Mouse (Mus musculus) lung, embryonic 16.5 days (tissue): ENCODE data around the gene Oas1d. TPM values are rescaled to one million over a fixed set of nuclear protein-coding genes. Genes with fewer than 3 reads are reported as not detected.
"Not testable (repeated sequence)": the region's sequence is repeated elsewhere in the genome, so short reads cannot be mapped to it uniquely, and the experiment has no call there.

Experiments
- ATAC-seq: fragments of 200-750 bp; cut with Nextera tagmentation; 2 replicates; pipeline ENCODE4 v1.8.0; 2017; ENCODE audit warnings: low read depth, mild to moderate bottlenecking, moderate library complexity
- H3K27ac ChIP-seq: fragments of 300-500 bp; sonication (generic); 2 replicates; pipeline ENCODE4 v1.5.1; 2014; ENCODE audit warnings: mild to moderate bottlenecking, control low read depth, low read length
- H3K27me3 ChIP-seq: fragments of 300-500 bp; sonication (generic); 2 replicates; pipeline ENCODE4 v1.6.1; 2014; ENCODE audit warnings: low read depth, low read length, mixed read lengths; ENCODE audit not compliant: control insufficient read depth, insufficient read depth
- H3K36me3 ChIP-seq: fragments of 300-500 bp; sonication (generic); 2 replicates; pipeline ENCODE4 v1.6.1; 2014; ENCODE audit warnings: low read length; ENCODE audit not compliant: control insufficient read depth, insufficient read depth
- H3K4me1 ChIP-seq: fragments of 300-500 bp; sonication (generic); replicated peaks from 2 replicates; pipeline ENCODE4 v1.6.1; 2014; ENCODE audit warnings: low read length, mixed read lengths; ENCODE audit not compliant: control insufficient read depth, insufficient read depth
- H3K4me2 ChIP-seq: fragments of 300-500 bp; sonication (generic); 2 replicates; pipeline ENCODE4 v1.6.1; 2014; ENCODE audit warnings: low read depth, low read length, control low read depth
- H3K4me3 ChIP-seq: fragments of 300-500 bp; sonication (generic); 2 replicates; pipeline ENCODE4 v1.5.1; 2014; ENCODE audit warnings: mild to moderate bottlenecking, low read length, control low read depth
- H3K9ac ChIP-seq: fragments of 300-500 bp; sonication (generic); 2 replicates; pipeline ENCODE4 v1.6.1; 2014; ENCODE audit warnings: low read length, control low read depth
- H3K9me3 ChIP-seq: fragments of 300-500 bp; sonication (generic); 2 replicates; pipeline ENCODE4 v1.6.1; 2016; ENCODE audit warnings: low read length; ENCODE audit not compliant: control insufficient read depth
- WGBS: fragments of 180-500 bp; shearing (Covaris S2); extraction: QIAGEN DNeasy Blood & Tissue Kit; methylation state at CpG from one replicate; pipeline ENCODE4 v1.1.7; 2014; 5-methylcytosine and 5-hydroxymethylcytosine counted together
- polyA plus RNA-seq: library from polyadenylated mRNA; unstranded; fragments of >200 nt; fragmentation: Nextera tagmentation; extraction: Ambion mirVana; gene quantifications from 2 replicates; pipeline ENCODE4 v1.2.1, GENCODE M21; 2015

Oas1d gene
- polyA plus RNA-seq, 1 experiment from 2014 or later: not detected

DNA sequence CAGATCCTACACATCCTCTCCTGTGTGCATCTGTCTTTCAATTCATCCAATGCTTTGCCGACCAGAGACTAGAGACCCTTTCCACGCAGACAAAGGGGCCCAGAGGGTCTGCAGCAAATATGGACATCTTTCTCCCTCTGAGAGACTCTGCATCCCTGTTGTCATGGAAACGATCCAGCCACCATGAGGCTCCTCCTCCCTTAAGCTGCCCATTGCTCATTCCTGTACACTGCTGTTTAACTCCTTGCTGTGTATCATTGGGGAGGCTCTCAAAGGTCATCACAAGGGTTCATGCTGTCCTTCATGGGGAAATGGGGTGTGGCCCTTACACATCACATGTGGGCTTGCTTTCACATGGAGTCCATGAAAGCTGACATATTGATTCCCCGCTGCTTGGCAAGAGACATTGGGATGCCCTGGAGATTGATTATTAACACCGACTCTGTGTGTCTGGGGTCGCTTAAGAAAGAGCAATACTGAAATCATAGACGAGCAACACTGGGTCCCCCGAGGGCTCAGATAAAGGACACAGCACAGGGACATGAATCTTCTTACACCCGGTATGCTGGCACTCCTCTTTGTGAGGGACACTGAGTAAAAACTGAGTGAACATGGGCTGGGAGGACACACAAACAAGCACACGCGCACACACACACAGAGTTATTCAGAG, 19.0 kb upstream of the Oas1d start:
- Histone ChIP-seq H3K36me3 (no peaks in the 10 kb centered on the region), H3K27ac (no peak overlapping the region), H3K9me3 (no peaks in the 10 kb centered on the region), H3K4me3 (no peak overlapping the region), H3K9ac (no peak overlapping the region), H3K27me3 (no peaks in the 10 kb centered on the region), H3K4me2 (no peak overlapping the region), H3K4me1 (no peaks in the 10 kb centered on the region)
- ATAC-seq: no peak
- WGBS: 82% methylated on average over 11 of the region's 11 CpGs

- 78% methylated on average over 6 of the region's 6 CpGs for whole genome bisulfite sequencing
- H3K4me3 ChIP-seq: no peak overlapping the region
- no peak for ATAC-seq
These were observed 16.0 kb upstream of the Oas1d start for GRCm38 (mm10) chr5:120898307-120898706.

DNA sequence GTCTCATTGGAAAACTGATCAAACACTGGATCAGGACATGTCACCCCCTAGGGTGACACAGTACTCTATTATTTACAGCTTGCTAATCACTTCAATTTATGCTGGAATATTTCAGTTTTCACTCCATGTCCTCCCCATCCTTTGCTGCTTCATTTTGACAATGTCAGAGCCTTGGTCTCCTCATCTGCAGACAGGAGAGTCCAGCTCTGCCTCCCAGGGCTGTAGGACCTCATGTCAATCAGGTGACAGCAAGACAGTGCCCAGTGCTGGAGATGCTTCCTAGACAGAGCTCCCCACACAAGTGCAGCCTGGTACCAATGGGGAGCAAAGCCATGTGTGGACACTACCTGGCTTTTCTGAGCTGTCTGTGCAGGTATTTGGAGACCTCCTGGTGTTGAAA, 15.6 kb upstream of the Oas1d start:
- Histone ChIP-seq H3K4me3 (no peak overlapping the region), H3K9me3 (no peaks in the 10 kb centered on the region)
- no peak for ATAC-seq

More at GRCm38 (mm10) chr5:120898307-120898706, 16.0 kb upstream of the Oas1d start:
- Histone ChIP-seq H3K4me2 (no peak overlapping the region), H3K27ac (no peak overlapping the region), H3K27me3 (no peaks in the 10 kb centered on the region), H3K36me3 (no peaks in the 10 kb centered on the region), H3K4me1 (no peaks in the 10 kb centered on the region), H3K9ac (no peak overlapping the region), H3K9me3 (no peaks in the 10 kb centered on the region)

DNA sequence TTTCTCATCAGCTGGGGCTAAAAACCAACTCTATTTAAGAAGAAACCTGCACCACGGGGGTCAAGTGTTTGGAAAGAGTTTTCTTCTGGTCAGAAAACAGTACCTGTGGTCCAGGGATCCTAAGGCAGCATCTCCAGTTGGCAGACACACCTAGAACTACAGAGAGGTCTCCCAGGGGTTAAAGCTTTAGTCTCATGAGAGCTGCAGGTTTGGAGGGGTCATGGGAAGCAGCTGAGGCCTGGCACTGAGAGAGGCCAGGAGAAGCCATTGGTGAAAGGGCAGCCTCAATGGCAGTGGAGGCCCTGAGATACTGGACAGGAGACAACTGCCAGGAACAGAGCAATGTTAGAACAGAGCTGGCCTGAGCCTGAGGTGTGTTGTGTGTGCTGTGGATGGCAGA, 13.7 kb upstream of the Oas1d start:
- Histone ChIP-seq H3K4me1 (no peaks in the 10 kb centered on the region), H3K4me2 (no peak overlapping the region), H3K27ac (no peak overlapping the region), H3K36me3 (no peaks in the 10 kb centered on the region), H3K27me3 (no peaks in the 10 kb centered on the region), H3K4me3 (no peak overlapping the region), H3K9me3 (no peaks in the 10 kb centered on the region), H3K9ac (no peak overlapping the region)
- no peak for ATAC-seq
- 48% methylated on average over 1 of the region's 1 CpGs for WGBS

More for the DNA sequence above, 15.6 kb upstream of the Oas1d start:
- Histone ChIP-seq H3K27me3 (no peaks in the 10 kb centered on the region), H3K9ac (no peak overlapping the region), H3K4me2 (no peak overlapping the region), H3K36me3 (no peaks in the 10 kb centered on the region), H3K4me1 (no peaks in the 10 kb centered on the region), H3K27ac (no peak overlapping the region)

DNA sequence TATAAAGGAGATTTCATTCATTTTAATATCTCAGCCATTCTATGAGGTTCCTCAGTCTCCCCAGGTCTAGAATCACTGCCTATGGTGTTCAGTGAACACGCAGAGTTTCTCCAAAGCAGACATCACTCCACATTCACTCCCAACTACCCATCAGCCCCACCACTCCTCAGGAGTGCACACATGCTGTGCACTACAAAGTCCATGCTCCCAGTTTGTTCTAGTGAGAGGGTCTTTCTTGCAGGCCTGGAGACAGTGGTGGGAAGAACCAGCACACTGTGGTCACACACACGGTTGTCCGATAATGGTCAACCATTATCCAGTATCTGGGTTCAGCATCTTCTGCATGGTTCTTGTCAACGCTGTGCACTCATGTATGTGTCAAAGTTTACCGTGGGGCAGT, 12.3 kb upstream of the Oas1d start:
- H3K9ac ChIP-seq: no peak overlapping the region
- H3K4me2 ChIP-seq: no peak overlapping the region
- H3K4me3 ChIP-seq: no peak overlapping the region
- no peaks in the 10 kb centered on the region for H3K9me3 ChIP-seq
- no peak for ATAC-seq
- 89% methylated on average over 5 of the region's 5 CpGs for WGBS
- no peaks in the 10 kb centered on the region for H3K27me3 ChIP-seq
- no peaks in the 10 kb centered on the region for H3K4me1 ChIP-seq
- H3K36me3 ChIP-seq: no peaks in the 10 kb centered on the region
- no peak overlapping the region for H3K27ac ChIP-seq

DNA sequence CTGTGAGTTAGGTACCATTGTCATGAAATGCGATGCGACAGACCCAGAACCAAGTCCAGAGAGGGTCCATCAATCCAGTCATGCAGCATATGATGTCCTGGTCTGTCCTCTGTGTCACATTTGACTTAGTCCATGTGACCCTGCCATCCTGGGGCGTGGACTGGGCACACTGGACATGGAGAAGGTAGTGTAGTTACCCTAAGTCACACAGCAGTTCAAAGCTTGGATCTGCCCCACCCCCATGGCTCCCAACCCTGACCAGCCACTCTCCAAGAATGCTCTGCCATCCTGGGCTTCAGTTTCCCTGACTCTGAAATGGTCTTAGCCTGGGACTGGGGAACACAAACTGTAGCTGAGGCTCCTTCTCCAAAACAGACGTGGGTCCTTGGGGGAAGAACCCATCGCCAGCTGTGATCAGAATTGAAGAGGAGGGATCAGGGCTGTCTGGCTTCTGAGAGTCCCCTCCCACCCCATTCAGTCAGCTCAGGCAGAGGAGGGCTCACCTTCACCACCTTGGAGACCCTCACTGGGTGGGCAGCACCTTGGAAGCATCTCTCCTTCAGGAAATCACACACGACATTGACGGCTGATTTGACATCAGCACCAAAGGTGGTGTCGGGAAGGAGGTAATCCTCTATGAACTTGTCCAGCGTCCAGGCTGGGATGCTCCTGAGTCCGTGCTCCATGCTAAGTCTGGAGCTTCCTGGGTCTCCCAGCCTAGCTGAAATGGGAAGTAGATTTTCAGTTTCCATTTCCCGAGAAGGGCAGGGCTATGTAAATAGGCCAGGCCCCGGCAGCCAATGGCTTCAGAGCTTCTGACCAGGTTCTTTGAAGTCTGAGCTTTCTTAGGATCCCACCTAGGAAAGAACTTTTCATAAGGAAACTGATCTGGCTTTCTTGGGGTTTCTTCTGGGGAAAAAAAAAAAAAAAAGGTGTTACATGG, 7.3 kb upstream of the Oas1d start, which contains the start of gene Oas1a:
Gene Oas1a, minus strand, starts transcription at position 731 of the 943 bp plus-strand sequence.
- not testable (repeated sequence) for H3K27ac ChIP-seq, ATAC-seq, H3K9me3 ChIP-seq, H3K4me1 ChIP-seq, H3K4me3 ChIP-seq, H3K27me3 ChIP-seq, H3K9ac ChIP-seq, H3K36me3 ChIP-seq, H3K4me2 ChIP-seq
- WGBS: 37% methylated on average over 7 of the region's 12 CpGs

DNA sequence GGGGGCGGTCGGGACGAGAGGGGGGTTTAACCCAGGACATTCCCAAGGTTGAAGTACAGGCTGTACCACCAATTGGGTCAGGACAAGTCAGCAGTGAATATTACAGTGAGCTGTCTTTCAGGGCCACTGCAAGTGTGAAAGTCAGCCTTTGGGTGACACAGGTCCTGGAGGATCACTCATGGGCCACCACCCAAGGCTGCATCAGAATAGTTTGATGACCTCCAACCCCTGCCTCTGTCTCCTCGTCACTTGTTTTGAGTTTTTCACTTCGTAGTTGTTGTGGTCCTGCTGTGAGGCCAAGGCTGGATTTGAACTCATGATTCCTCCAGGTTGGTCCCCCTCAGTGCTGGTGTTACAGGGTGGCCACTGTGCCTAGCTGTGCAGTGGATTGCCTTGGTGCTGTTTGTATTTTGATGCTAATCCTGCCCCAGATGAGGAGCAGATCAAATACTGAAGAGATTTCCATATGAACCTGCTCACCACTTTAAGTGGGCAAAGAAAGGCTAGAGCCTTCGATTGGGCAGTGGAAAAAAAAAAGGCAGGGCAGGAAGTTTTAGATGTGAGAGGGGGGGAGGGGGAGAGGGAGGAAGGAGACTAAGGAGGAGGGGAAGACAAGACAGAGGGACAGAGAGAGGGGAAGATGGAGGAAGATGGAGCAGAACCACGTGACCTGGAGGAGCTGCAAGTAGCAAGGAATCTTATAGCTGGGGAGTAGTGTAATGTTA, 6.0 kb upstream of the Oas1d start:
- 39% methylated on average over 7 of the region's 7 CpGs for WGBS
- H3K4me3 ChIP-seq: no peak overlapping the region
- H3K36me3 ChIP-seq: no peaks in the 10 kb centered on the region
- H3K9ac ChIP-seq: no peak overlapping the region
- no peaks in the 10 kb centered on the region for H3K4me1 ChIP-seq
- H3K4me2 ChIP-seq: no peak overlapping the region
- H3K27me3 ChIP-seq: no peaks in the 10 kb centered on the region
- no peak overlapping the region for H3K27ac ChIP-seq
- ATAC-seq: no peak
- no peaks in the 10 kb centered on the region for H3K9me3 ChIP-seq

DNA sequence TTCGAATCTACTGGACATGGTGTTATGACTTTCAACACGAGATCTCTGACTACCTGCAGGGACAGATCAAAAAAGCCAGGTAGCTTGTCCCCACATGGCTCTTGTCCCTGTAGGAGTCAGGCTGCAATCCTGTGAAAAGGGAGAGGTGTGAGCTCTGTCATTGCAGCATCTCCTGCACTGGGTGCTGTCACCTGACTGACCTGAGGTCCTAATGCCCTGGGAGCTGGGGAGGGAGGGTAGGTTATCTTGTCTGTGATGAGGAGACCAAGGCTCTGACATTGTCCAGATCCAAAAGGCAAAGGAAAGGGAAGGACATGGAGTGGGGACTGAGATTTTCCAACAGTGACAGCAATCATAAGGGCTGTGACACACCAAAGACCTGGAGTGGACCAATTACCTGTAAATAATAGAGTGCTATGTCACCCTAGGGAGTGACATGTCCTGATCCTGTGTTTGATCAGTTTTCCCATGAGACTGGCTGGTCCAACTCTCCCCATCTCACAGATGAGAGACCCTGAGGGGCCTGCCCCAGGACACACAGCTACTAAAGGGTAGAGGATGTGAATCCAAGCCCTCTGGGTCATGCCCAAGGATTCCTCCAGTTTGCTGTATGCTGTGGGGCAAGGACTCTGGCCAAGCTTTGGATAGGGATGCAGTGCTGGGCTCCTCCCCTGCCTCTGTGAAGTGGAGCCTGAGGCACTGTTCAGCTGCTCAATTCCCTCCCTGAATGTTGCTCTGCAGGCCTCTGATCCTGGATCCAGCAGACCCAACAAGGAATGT, 5.0 kb downstream of the Oas1d start:
- not testable (repeated sequence) for H3K4me2 ChIP-seq, ATAC-seq, H3K36me3 ChIP-seq, H3K4me3 ChIP-seq, H3K4me1 ChIP-seq, H3K9ac ChIP-seq, H3K27me3 ChIP-seq, H3K9me3 ChIP-seq, H3K27ac ChIP-seq
- 48% methylated on average over 2 of the region's 2 CpGs for WGBS
